Mouse (Mus musculus): ENCODE data around the gene Fam193a. TPM values are rescaled to one million over a fixed set of nuclear protein-coding genes. Genes with fewer than 3 reads are reported as not detected.

Fam193a gene
- polyA plus RNA-seq, 1 experiment from 2014 or later, result 19.4 TPM

GRCm38 (mm10) chr5:34514218-34514566 lies 144.5 kb downstream of the Fam193a start:
- H3K4me1 ChIP-seq, result peaks cover 9% of the 10 kb centered on the region; the same call in 1 of the 2 replicates
- no peak overlapping the region for H3K9ac ChIP-seq
- no peak; the same call in 1 of the 2 replicates for ATAC-seq (replicated peaks)
- no peaks in the 10 kb centered on the region for H3K36me3 ChIP-seq (replicated peaks)
- no peak overlapping the region for H3K27ac ChIP-seq
- H3K9me3 ChIP-seq, result no peaks in the 10 kb centered on the region
- H3K4me3 ChIP-seq, result peak overlapping the region; percentile 62
- 0 out of 2 replicates have a peak, but pooled peaks cover 6% of the 10 kb centered on the region for H3K27me3 ChIP-seq (replicated peaks)
- H3K4me2 ChIP-seq, result peak overlapping the region; percentile 79
- 24% methylated on average over 7 of the region's 7 CpGs for WGBS

DNA sequence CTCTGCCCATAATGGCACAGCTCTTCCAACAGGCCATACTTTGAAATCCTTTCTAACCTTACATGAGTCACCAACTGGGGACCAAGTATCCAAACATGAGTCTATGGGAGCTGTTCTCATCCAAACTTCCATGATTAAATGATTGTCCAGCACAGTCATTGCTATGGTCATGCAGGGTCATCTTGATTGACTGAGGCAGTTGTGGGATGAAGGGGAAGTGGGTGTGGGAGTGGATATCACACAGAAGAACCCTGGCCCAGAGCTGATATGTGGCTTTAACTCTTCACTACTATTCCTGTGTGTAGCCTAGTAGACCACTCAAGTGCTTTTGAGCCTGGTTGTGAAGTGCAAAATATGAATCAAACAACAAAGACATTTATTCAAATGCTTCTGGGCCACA lies 145.4 kb downstream of the Fam193a start:
- no peak overlapping the region for H3K9ac ChIP-seq
- H3K36me3 ChIP-seq (replicated peaks), result no peaks in the 10 kb centered on the region
- no peaks in the 10 kb centered on the region for H3K9me3 ChIP-seq
- H3K4me2 ChIP-seq, result no peak overlapping the region
- 0 out of 2 replicates have a peak, but pooled peaks cover 6% of the 10 kb centered on the region for H3K27me3 ChIP-seq (replicated peaks)
- H3K4me1 ChIP-seq, result peaks cover 9% of the 10 kb centered on the region; the same call in 1 of the 2 replicates
- no peak overlapping the region for H3K27ac ChIP-seq
- no peak overlapping the region for H3K4me3 ChIP-seq
- ATAC-seq (replicated peaks), result no peak

GRCm38 (mm10) chr5:34517913-34518312 lies 148.2 kb downstream of the Fam193a start:
- Histone ChIP-seq H3K9me3 (no peaks in the 10 kb centered on the region), H3K27ac (no peak overlapping the region), H3K4me2 (no peak overlapping the region), H3K4me3 (no peak overlapping the region), H3K4me1 (peaks cover 7% of the 10 kb centered on the region; the same call in 1 of the 2 replicates), H3K36me3 (replicated peaks) (no peaks in the 10 kb centered on the region), H3K27me3 (replicated peaks) (no peaks in the 10 kb centered on the region), H3K9ac (no peak overlapping the region)
- no peak for ATAC-seq (replicated peaks)
- WGBS, result 29% methylated on average over 3 of the region's 3 CpGs

- ATAC-seq (replicated peaks), result no peak
- Histone ChIP-seq H3K27me3 (replicated peaks) (no peaks in the 10 kb centered on the region), H3K27ac (no peak overlapping the region), H3K36me3 (replicated peaks) (no peaks in the 10 kb centered on the region), H3K4me2 (no peak overlapping the region), H3K9me3 (no peaks in the 10 kb centered on the region), H3K4me1 (no peaks in the 10 kb centered on the region), H3K4me3 (no peak overlapping the region), H3K9ac (no peak overlapping the region)
- WGBS, result 85% methylated on average over 9 of the region's 9 CpGs
These were observed 149.7 kb downstream of the Fam193a start for GRCm38 (mm10) chr5:34519389-34519910.

DNA sequence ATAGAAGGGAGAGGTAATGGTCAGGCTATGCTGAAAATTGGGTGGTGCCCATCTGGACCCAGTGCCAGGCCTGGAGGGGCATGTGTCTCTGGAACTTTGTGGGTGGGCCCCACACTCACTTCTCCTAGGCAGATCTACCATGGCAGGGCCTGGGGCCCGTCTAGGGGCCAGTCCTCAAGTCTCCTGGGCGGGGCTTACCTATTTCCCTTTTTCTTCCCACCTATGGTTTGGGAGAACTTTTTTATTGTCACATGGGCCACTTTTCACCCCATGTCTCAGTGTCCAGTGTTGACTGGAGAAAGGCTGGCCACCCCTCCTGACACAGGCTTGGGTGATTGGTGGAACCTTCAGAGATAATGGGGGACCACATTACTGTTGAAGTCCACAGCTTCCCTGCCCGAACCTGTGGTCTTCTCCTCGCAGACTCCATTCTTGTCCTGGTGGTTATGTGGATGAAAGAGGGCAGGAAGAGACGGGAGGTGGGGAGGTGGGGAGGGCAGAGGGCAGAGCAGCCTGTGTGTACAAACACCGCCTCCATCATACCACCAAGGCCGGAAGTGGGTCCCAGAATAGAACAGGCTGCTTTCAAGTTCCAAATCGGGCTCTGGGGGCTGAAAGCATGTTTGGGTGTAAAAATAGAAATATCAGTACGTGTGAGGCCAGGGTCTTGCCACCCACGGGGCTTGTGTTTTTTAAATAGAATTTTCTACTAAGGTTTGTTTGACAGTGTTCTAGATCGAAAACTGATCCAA lies 150.9 kb downstream of the Fam193a start:
- no peak overlapping the region for H3K9ac ChIP-seq
- H3K4me1 ChIP-seq, result peaks cover 2% of the 10 kb centered on the region
- no peaks in the 10 kb centered on the region for H3K9me3 ChIP-seq
- H3K27me3 ChIP-seq (replicated peaks), result no peaks in the 10 kb centered on the region
- no peak overlapping the region for H3K4me3 ChIP-seq
- WGBS, result 68% methylated on average over 11 of the region's 11 CpGs
- ATAC-seq (replicated peaks), result no peak
- no peak overlapping the region for H3K4me2 ChIP-seq
- H3K36me3 ChIP-seq (replicated peaks), result no peaks in the 10 kb centered on the region
- no peak overlapping the region for H3K27ac ChIP-seq

DNA sequence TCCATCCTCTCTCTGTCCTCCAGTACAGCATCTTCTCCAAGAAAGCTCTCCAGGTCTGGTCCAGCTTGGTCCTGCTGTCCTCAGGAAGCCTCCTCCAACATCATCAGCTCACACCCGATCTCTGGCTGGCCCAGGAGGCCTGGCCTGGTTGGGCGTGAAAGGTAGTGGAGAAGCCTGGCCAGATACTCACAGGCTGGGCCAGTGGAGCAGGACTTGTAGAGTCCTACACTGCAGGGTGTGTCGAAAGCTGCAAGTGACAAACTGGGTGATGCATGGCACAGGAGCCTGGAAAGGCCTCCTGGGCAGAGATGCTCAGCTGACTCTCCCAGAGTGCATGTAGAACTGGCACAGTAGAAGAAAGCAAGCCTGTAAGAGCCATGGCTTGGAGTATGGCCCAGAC lies 151.6 kb downstream of the Fam193a start:
- H3K27ac ChIP-seq, result no peak overlapping the region
- H3K9me3 ChIP-seq, result no peaks in the 10 kb centered on the region
- H3K4me1 ChIP-seq, result peaks cover 6% of the 10 kb centered on the region
- no peak overlapping the region for H3K4me2 ChIP-seq
- no peaks in the 10 kb centered on the region; the same call in 1 of the 2 replicates for H3K27me3 ChIP-seq (replicated peaks)
- H3K9ac ChIP-seq, result no peak overlapping the region
- WGBS, result 88% methylated on average over 3 of the region's 3 CpGs
- no peaks in the 10 kb centered on the region for H3K36me3 ChIP-seq (replicated peaks)
- no peak overlapping the region for H3K4me3 ChIP-seq
- no peak for ATAC-seq (replicated peaks)

DNA sequence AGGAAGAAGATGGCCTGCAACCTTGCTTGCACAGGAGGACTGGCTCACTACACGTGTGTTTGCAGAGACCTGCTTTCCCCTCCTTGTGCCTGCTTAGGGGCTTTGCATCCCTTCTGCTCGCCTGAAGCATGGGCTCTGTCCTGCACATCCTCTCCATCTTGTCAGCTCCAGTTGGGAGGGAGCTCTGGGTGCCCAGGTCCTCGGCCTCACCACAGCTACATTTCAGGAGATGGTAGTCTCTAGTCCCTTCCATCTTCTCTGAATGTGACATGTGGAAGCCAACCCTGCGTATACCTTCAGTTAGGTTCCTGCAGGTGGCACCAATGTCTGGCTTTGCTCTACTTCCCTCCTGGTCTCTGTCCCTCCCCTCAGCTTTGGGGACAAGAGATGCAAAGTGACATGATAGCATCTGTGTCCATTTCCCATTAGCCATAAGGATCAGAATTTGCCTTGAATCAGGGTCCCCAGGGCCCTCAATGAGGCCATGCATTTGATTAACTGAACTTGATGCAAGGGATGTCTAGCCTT lies 154.3 kb downstream of the Fam193a start:
- ATAC-seq (replicated peaks), result no peak
- Histone ChIP-seq H3K9me3 (no peaks in the 10 kb centered on the region), H3K27ac (no peak overlapping the region), H3K27me3 (replicated peaks) (no peaks in the 10 kb centered on the region; the same call in 1 of the 2 replicates), H3K36me3 (replicated peaks) (no peaks in the 10 kb centered on the region), H3K4me2 (no peak overlapping the region), H3K4me1 (peaks cover 6% of the 10 kb centered on the region), H3K9ac (no peak overlapping the region), H3K4me3 (no peak overlapping the region)
- WGBS, result 65% methylated on average over 4 of the region's 4 CpGs

GRCm38 (mm10) chr5:34524511-34524910 lies 154.8 kb downstream of the Fam193a start:
- ATAC-seq (replicated peaks), result no peak
- Histone ChIP-seq H3K4me1 (peaks cover 6% of the 10 kb centered on the region), H3K9ac (no peak overlapping the region), H3K4me2 (no peak overlapping the region), H3K36me3 (replicated peaks) (no peaks in the 10 kb centered on the region), H3K9me3 (no peaks in the 10 kb centered on the region), H3K27ac (no peak overlapping the region), H3K4me3 (no peak overlapping the region), H3K27me3 (replicated peaks) (no peaks in the 10 kb centered on the region; the same call in 1 of the 2 replicates)

- peaks cover 6% of the 10 kb centered on the region for H3K4me1 ChIP-seq
- 3% methylated on average over 38 of the region's 38 CpGs for WGBS
- peak; percentile 90 for ATAC-seq (replicated peaks)
- no peak within 1 kb of the TSS for H3K27ac ChIP-seq
- H3K36me3 ChIP-seq (replicated peaks), result no peaks in the 10 kb centered on the region
- no peaks in the 10 kb centered on the region; the same call in 1 of the 2 replicates for H3K27me3 ChIP-seq (replicated peaks)
- no peaks in the 10 kb centered on the region for H3K9me3 ChIP-seq
- peak within 1 kb of the TSS; percentile 44 for H3K9ac ChIP-seq
- peak within 1 kb of the TSS; percentile 41 for H3K4me3 ChIP-seq
- H3K4me2 ChIP-seq, result peak within 1 kb of the TSS; percentile 89
These were observed 156.1 kb downstream of the Fam193a start, which contains the start of gene Sh3bp2 for GRCm38 (mm10) chr5:34525663-34526476. Sh3bp2 (plus strand) TSS chr5:34525838.

GRCm38 (mm10) chr5:34526477-34526775 lies 156.7 kb downstream of the Fam193a start:
- no peaks in the 10 kb centered on the region for H3K9me3 ChIP-seq
- WGBS, result 36% methylated on average over 5 of the region's 5 CpGs
- peaks cover 6% of the 10 kb centered on the region for H3K4me1 ChIP-seq
- no peak overlapping the region for H3K4me2 ChIP-seq
- no peak overlapping the region for H3K27ac ChIP-seq
- ATAC-seq (replicated peaks), result no peak
- H3K27me3 ChIP-seq (replicated peaks), result no peaks in the 10 kb centered on the region; the same call in 1 of the 2 replicates
- H3K36me3 ChIP-seq (replicated peaks), result no peaks in the 10 kb centered on the region
- no peak overlapping the region for H3K9ac ChIP-seq
- H3K4me3 ChIP-seq, result no peak overlapping the region

- whole genome bisulfite sequencing, result 77% methylated on average over 2 of the region's 2 CpGs
- no peaks in the 10 kb centered on the region for H3K9me3 ChIP-seq
- peaks cover 6% of the 10 kb centered on the region for H3K4me1 ChIP-seq
- no peak overlapping the region for H3K9ac ChIP-seq
- no peak overlapping the region for H3K4me2 ChIP-seq
- H3K4me3 ChIP-seq, result no peak overlapping the region
- H3K36me3 ChIP-seq (replicated peaks), result no peaks in the 10 kb centered on the region
- no peak overlapping the region for H3K27ac ChIP-seq
- H3K27me3 ChIP-seq (replicated peaks), result no peaks in the 10 kb centered on the region; the same call in 1 of the 2 replicates
- ATAC-seq (replicated peaks), result no peak
These were observed 157.6 kb downstream of the Fam193a start for GRCm38 (mm10) chr5:34527352-34527751.

DNA sequence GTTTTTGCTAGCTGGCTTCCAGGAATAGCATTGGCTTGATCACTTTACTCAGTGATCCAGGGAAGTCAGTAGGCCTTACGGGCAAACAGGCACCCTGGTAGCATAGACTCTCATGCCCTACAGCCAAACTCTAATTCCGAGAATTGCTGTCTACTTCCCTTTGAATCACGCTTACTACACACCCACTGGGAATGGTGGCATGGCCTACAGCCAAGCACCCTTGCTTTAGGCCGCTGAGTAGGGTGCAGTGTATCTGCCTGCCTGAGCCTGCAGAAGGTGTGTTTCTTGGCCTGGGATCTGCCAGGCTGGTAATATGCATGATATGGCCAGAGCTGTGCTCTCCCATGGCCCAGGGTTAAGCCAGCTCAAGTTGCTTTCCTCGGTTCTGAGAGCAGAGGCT lies 159.0 kb downstream of the Fam193a start:
- no peak for ATAC-seq (replicated peaks)
- no peaks in the 10 kb centered on the region for H3K9me3 ChIP-seq
- no peak overlapping the region for H3K4me3 ChIP-seq
- H3K4me1 ChIP-seq, result peaks cover 6% of the 10 kb centered on the region
- no peaks in the 10 kb centered on the region; the same call in 1 of the 2 replicates for H3K27me3 ChIP-seq (replicated peaks)
- H3K36me3 ChIP-seq (replicated peaks), result no peaks in the 10 kb centered on the region
- no peak overlapping the region for H3K27ac ChIP-seq
- H3K4me2 ChIP-seq, result no peak overlapping the region
- H3K9ac ChIP-seq, result no peak overlapping the region
- 85% methylated on average over 5 of the region's 5 CpGs for WGBS

All from midbrain, embryonic 15.5 days (tissue).